Mouse (Mus musculus) CH12.LX (cell line): ENCODE results near the gene Itga4. TPM values are rescaled to one million over a fixed set of nuclear protein-coding genes. Genes with fewer than 3 reads are reported as not detected.

ENCODE experiments used
- DNase-seq: peaks from one replicate; pipeline ENCODE4 v3.0.0-alpha.2; 2013; ENCODE audit errors: extremely low read depth
- H3K27ac ChIP-seq: 2 replicates; pipeline ENCODE4 v1.5.1; 2012; ENCODE audit warnings: low read depth, mild to moderate bottlenecking, control low read depth, moderate library complexity; ENCODE audit not compliant: insufficient read depth
- H3K27me3 ChIP-seq: replicated peaks from 2 replicates; pipeline ENCODE3; 2012; ENCODE audit warnings: inconsistent platforms
- H3K36me3 ChIP-seq, 2 experiments: replicated peaks in 1 of 2; 2 replicates each; pipeline versions ENCODE3 to v1.6.1; 2012; ENCODE audit warnings: inconsistent platforms in 1 of 2, low read length in 1 of 2, mild to moderate bottlenecking in 1 of 2, mixed read lengths in 1 of 2, moderate library complexity in 1 of 2; ENCODE audit not compliant: control insufficient read depth in 1 of 2, insufficient read depth in 1 of 2
- H3K4me1 ChIP-seq, 2 experiments: 2 replicates each; pipeline ENCODE4 v1.6.1; 2012; ENCODE audit warnings: inconsistent platforms in 1 of 2, moderate library complexity in 1 of 2; ENCODE audit not compliant: insufficient read depth in 2 of 2, control insufficient read depth in 1 of 2
- H3K4me2 ChIP-seq: 2 replicates; pipeline ENCODE4 v1.6.1; 2012; ENCODE audit warnings: low read depth, mild to moderate bottlenecking, control low read depth; ENCODE audit not compliant: poor library complexity, insufficient read depth, severe bottlenecking
- H3K4me3 ChIP-seq, 3 experiments: fragments of 150-350 bp in 1 of 3; sonication (generic) in 1 of 3; replicated peaks in 1 of 3; 2 replicates each; pipeline versions ENCODE3 to v1.5.1; 2011 to 2012; ENCODE audit warnings: low read depth in 2 of 3, low read length in 2 of 3, mild to moderate bottlenecking in 2 of 3, moderate library complexity in 2 of 3, control low read depth in 1 of 3, improper control_type of control experiment in 1 of 3, inconsistent platforms in 1 of 3, mixed read lengths in 1 of 3; ENCODE audit not compliant: poor library complexity in 1 of 3
- H3K79me2 ChIP-seq: replicated peaks from 2 replicates; pipeline ENCODE4 v1.6.1; 2012; ENCODE audit warnings: mild to moderate bottlenecking, moderate library complexity; ENCODE audit not compliant: control insufficient read depth, poor library complexity, insufficient read depth, severe bottlenecking; ENCODE audit errors: extremely low read depth
- H3K9ac ChIP-seq: 2 replicates; pipeline ENCODE4 v1.6.1; 2012; ENCODE audit warnings: low read depth, mild to moderate bottlenecking, control low read depth, moderate library complexity; ENCODE audit not compliant: insufficient read depth
- H3K9me3 ChIP-seq: replicated peaks from 2 replicates; pipeline ENCODE3; 2012; ENCODE audit warnings: low read length, inconsistent platforms, mixed read lengths
- BHLHE40 ChIP-seq: IDR thresholded peaks from 2 replicates; pipeline ENCODE4 v1.6.1; 2011; ENCODE audit warnings: mild to moderate bottlenecking, low read depth, low read length, improper control_type of control experiment
- CHD1 ChIP-seq: IDR thresholded peaks from 2 replicates; pipeline ENCODE4 v1.6.1; 2012; ENCODE audit warnings: low read depth, low read length, improper control_type of control experiment, inconsistent platforms
- CHD2 ChIP-seq: IDR thresholded peaks from 2 replicates; pipeline ENCODE4 v1.6.1; 2011; ENCODE audit warnings: low read length, improper control_type of control experiment
- CTCF ChIP-seq, 2 experiments: IDR thresholded peaks in 1 of 2; conservative IDR thresholded peaks in 1 of 2; 2 replicates each; pipeline ENCODE4 v1.5.1; 2011 to 2012; ENCODE audit warnings: low read depth in 2 of 2, low read length in 2 of 2, improper control_type of control experiment in 1 of 2, inconsistent platforms in 1 of 2, mild to moderate bottlenecking in 1 of 2, moderate library complexity in 1 of 2
- E2F4 ChIP-seq: IDR thresholded peaks from 2 replicates; pipeline ENCODE4 v1.6.1; 2011; ENCODE audit warnings: low read depth, low read length, improper control_type of control experiment; ENCODE audit not compliant: insufficient replicate concordance
- ELF1 ChIP-seq: IDR thresholded peaks from 2 replicates; pipeline ENCODE4 v1.6.1; 2014; ENCODE audit warnings: low read depth, mild to moderate bottlenecking, inconsistent platforms, low read length, improper control_type of control experiment
- EP300 ChIP-seq: IDR thresholded peaks from 2 replicates; pipeline ENCODE4 v1.6.1; 2011; ENCODE audit warnings: low read length, improper control_type of control experiment
- ETS1 ChIP-seq: conservative IDR thresholded peaks from 2 replicates; pipeline ENCODE4 v1.6.1; 2012; ENCODE audit warnings: low read depth, mild to moderate bottlenecking, inconsistent platforms, low read length, improper control_type of control experiment, moderate library complexity
- GABPA ChIP-seq: IDR thresholded peaks from 2 replicates; pipeline ENCODE4 v1.6.1; 2012; ENCODE audit warnings: low read depth, low read length, improper control_type of control experiment, inconsistent platforms; ENCODE audit not compliant: insufficient replicate concordance
- HCFC1 ChIP-seq: IDR thresholded peaks from 2 replicates; pipeline ENCODE4 v1.6.1; 2012; ENCODE audit warnings: low read depth, mild to moderate bottlenecking, inconsistent platforms, low read length, improper control_type of control experiment
- JUN ChIP-seq: IDR thresholded peaks from 2 replicates; pipeline ENCODE4 v1.6.1; 2011; ENCODE audit warnings: low read depth, mild to moderate bottlenecking, low read length, improper control_type of control experiment, moderate library complexity; ENCODE audit not compliant: insufficient read depth
- JUND ChIP-seq: conservative IDR thresholded peaks from 2 replicates; pipeline ENCODE4 v1.6.1; 2011; ENCODE audit warnings: low read depth, low read length, improper control_type of control experiment
- KAT2A ChIP-seq: IDR thresholded peaks from 2 replicates; pipeline ENCODE4 v1.6.1; 2012; ENCODE audit warnings: low read length, improper control_type of control experiment, inconsistent platforms; ENCODE audit not compliant: insufficient replicate concordance
- MAFK ChIP-seq: IDR thresholded peaks from 2 replicates; pipeline ENCODE4 v1.6.1; 2011; ENCODE audit warnings: low read length, improper control_type of control experiment; ENCODE audit not compliant: insufficient replicate concordance
- MAX ChIP-seq: IDR thresholded peaks from 2 replicates; pipeline ENCODE4 v1.6.1; 2011; ENCODE audit warnings: low read length, improper control_type of control experiment
- MAZ ChIP-seq: IDR thresholded peaks from 2 replicates; pipeline ENCODE4 v1.6.1; 2012; ENCODE audit warnings: low read depth, mild to moderate bottlenecking, inconsistent platforms, low read length, improper control_type of control experiment, moderate library complexity
- MEF2A ChIP-seq: IDR thresholded peaks from 2 replicates; pipeline ENCODE4 v1.6.1; 2014; ENCODE audit warnings: low read depth, mild to moderate bottlenecking, inconsistent platforms, low read length, improper control_type of control experiment, borderline replicate concordance
- MXI1 ChIP-seq: IDR thresholded peaks from 2 replicates; pipeline ENCODE4 v1.6.1; 2011; ENCODE audit warnings: mild to moderate bottlenecking, low read depth, low read length, improper control_type of control experiment
- MYC ChIP-seq: IDR thresholded peaks from 2 replicates; pipeline ENCODE4 v1.6.1; 2011; ENCODE audit warnings: low read depth, mild to moderate bottlenecking, improper control_type of control experiment, low read length
- NELFE ChIP-seq: IDR thresholded peaks from 2 replicates; pipeline ENCODE4 v1.6.1; 2011; ENCODE audit warnings: low read depth, low read length, improper control_type of control experiment
- NRF1 ChIP-seq: IDR thresholded peaks from 2 replicates; pipeline ENCODE4 v1.6.1; 2014; ENCODE audit warnings: low read depth, mild to moderate bottlenecking, inconsistent platforms, low read length, improper control_type of control experiment, moderate library complexity
- PAX5 ChIP-seq: IDR thresholded peaks from 2 replicates; pipeline ENCODE4 v1.6.1; 2012; ENCODE audit warnings: low read length, inconsistent platforms, mixed read lengths
- POLR2A ChIP-seq: IDR thresholded peaks from 2 replicates; pipeline ENCODE4 v1.6.1; 2011; ENCODE audit warnings: low read depth, mild to moderate bottlenecking, improper control_type of control experiment, low read length
- POLR2AphosphoS2 ChIP-seq: IDR thresholded peaks from 2 replicates; pipeline ENCODE4 v1.6.1; 2011; ENCODE audit warnings: low read depth, low read length, improper control_type of control experiment
- RAD21 ChIP-seq: IDR thresholded peaks from 2 replicates; pipeline ENCODE4 v1.6.1; 2011; ENCODE audit warnings: low read depth, mild to moderate bottlenecking, low read length, improper control_type of control experiment, moderate library complexity
- RCOR1 ChIP-seq: conservative IDR thresholded peaks from 2 replicates; pipeline ENCODE4 v1.6.1; 2012; ENCODE audit warnings: low read depth, mild to moderate bottlenecking, inconsistent platforms, low read length, improper control_type of control experiment
- SMC3 ChIP-seq: IDR thresholded peaks from 2 replicates; pipeline ENCODE4 v1.6.1; 2011; ENCODE audit warnings: low read depth, low read length, improper control_type of control experiment
- TBP ChIP-seq: conservative IDR thresholded peaks from 2 replicates; pipeline ENCODE4 v1.6.1; 2011; ENCODE audit warnings: low read depth, low read length, improper control_type of control experiment
- TCF12 ChIP-seq: IDR thresholded peaks from 2 replicates; pipeline ENCODE4 v1.6.1; 2014; ENCODE audit warnings: low read depth, mild to moderate bottlenecking, inconsistent platforms, low read length, improper control_type of control experiment
- UBTF ChIP-seq: IDR thresholded peaks from 2 replicates; pipeline ENCODE4 v1.6.1; 2012; ENCODE audit warnings: low read depth, mild to moderate bottlenecking, inconsistent platforms, low read length, improper control_type of control experiment, moderate library complexity
- USF1 ChIP-seq: IDR thresholded peaks from 2 replicates; pipeline ENCODE4 v1.6.1; 2014; ENCODE audit warnings: low read depth, mild to moderate bottlenecking, inconsistent platforms, low read length, improper control_type of control experiment
- USF2 ChIP-seq: conservative IDR thresholded peaks from 2 replicates; pipeline ENCODE4 v1.6.1; 2011; ENCODE audit warnings: low read depth, low read length, improper control_type of control experiment
- ZC3H11A ChIP-seq: IDR thresholded peaks from 2 replicates; pipeline ENCODE4 v1.6.1; 2012; ENCODE audit warnings: low read depth, mild to moderate bottlenecking, inconsistent platforms, low read length, improper control_type of control experiment
- ZKSCAN1 ChIP-seq: IDR thresholded peaks from 2 replicates; pipeline ENCODE4 v1.6.1; 2012; ENCODE audit warnings: low read depth, inconsistent platforms, low read length, improper control_type of control experiment, borderline replicate concordance
- ZMIZ1 ChIP-seq: IDR thresholded peaks from 2 replicates; pipeline ENCODE4 v1.6.1; 2012; ENCODE audit warnings: low read depth, mild to moderate bottlenecking, inconsistent platforms, low read length, improper control_type of control experiment
- ZNF384 ChIP-seq: IDR thresholded peaks from 2 replicates; pipeline ENCODE4 v1.6.1; 2012; ENCODE audit warnings: low read depth, low read length, improper control_type of control experiment, inconsistent platforms
- dilution Hi-C: fragments of 300-500 bp; cut with MboI; formaldehyde crosslinking; loops from 2 replicates; pipeline ENCODE4 v1.14.3; 2020; ENCODE audit warnings: low sequenced_read_pairs; ENCODE audit not compliant: extremely low pct_unique_long_range_greater_than_20kb, extremely low pct_ligation_motif_present
- in situ Hi-C: fragments of 300-500 bp; cut with MboI; formaldehyde crosslinking; loops from 3 replicates; pipeline ENCODE4 v1.14.3; 2019; ENCODE audit warnings: low sequenced_read_pairs, low pct_ligation_motif_present, low pct_unique_long_range_greater_than_20kb, mixed read lengths
- polyA plus RNA-seq: library from polyadenylated mRNA; unstranded; fragments of >175 nt; gene quantifications from 2 replicates; pipeline ENCODE4 v1.2.1, GENCODE M21; 2012; ENCODE audit warnings: low read depth; ENCODE audit not compliant: insufficient read length
- total RNA-seq, 2 experiments: library from RNA; depleted of rRNA; stranded (reverse); fragments of 300-350 nt in 1 of 2; fragments of >200 nt in 1 of 2; gene quantifications; 2 replicates each; pipeline ENCODE4 v1.2.3; 2012 to 2014

The Itga4 gene
- total RNA-seq (2012; rRNA removed) = 79.3 and 80.0 TPM in 2 replicates
- 54.3 and 55.7 TPM in 2 replicates for total RNA-seq (2014; rRNA removed)
- polyA plus RNA-seq = 44.7 and 51.2 TPM in 2 replicates

DNA sequence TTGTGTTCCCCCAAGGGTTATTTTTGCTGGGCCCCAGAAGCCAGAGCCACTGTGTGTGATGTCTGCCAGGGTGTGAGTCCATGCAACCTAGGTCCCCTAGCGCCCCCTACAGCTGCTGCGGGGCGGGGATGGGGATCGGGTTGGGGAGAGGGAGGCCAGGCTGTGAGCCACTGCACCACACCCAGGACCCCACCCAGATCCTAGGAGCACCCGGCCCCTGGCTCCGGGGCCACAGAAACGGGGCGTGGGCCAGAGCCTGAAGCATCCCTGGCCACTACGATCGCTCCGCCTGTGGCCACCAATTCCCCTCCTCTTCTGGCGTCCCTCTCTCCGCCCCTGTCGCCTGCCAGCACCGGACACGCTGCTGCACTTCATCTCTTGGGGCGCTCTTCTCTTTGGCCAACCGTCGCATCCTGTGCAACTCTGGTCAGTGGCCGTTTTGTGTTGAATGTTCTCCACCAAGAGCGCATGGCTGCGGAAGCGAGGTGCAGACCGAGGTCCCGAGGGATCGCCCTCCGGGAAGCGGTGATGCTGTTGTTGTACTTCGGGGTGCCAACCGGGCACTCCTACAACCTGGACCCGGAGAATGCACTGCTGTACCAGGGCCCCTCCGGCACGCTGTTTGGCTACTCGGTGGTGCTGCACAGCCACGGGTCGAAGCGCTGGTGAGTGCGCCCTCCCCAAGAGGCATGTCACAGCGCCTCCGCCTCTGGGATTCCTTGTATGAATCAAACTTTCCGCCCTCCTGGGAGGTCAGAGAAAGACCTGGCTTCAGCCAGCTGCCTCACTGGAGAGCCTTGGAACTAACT lies at the start of gene Itga4:
Gene Itga4 (plus strand): TSS at position 235 of the 809 bp plus-strand sequence.
- peak; percentile 97 for DNase-seq
- Histone ChIP-seq H3K9me3 (no peaks in the 10 kb centered on the region), H3K79me2 (peaks cover 42% of the 10 kb centered on the region), H3K9ac (peak within 1 kb of the TSS; percentile 93), H3K4me3 (peak within 1 kb of the TSS; percentile 73 to 98 (median 88)), H3K36me3 (no peaks in the 10 kb centered on the region), H3K4me2 (peak within 1 kb of the TSS; percentile 92), H3K27ac (peak within 1 kb of the TSS; percentile 97), H3K27me3 (no peaks in the 10 kb centered on the region), H3K4me1 (peaks cover 6 to 43% of the 10 kb centered on the region in 2 experiments)
- in situ Hi-C loops = loop anchor here (5.0 kb wide), 3 partner anchors 118 to 293 kb away; no protein-coding TSS in a partner anchor
- dilution Hi-C loops = no loop called here
- TF ChIP-seq EP300 (peak; percentile 48; the same call in 1 of the 2 replicates), TBP (peak; percentile 36; the same call in 1 of the 2 replicates), CTCF (conservative IDR thresholded peaks at IDR 0.05 in 1 of 2, IDR thresholded peaks at IDR 0.05 in 1 of 2; ENCODE audit: low read depth in 2 of 2, low read length in 2 of 2) (peak; percentile 12 to 73; a peak in 2 of 4 replicates), TCF12 (peak; percentile 21), RAD21 (peak; percentile 86), ZMIZ1 (peak; percentile 83), BHLHE40 (peak; percentile 13; the same call in 1 of the 2 replicates), USF1 (no peak), KAT2A (peak; percentile 29; the same call in 1 of the 2 replicates), MEF2A (peak; percentile 95; the same call in 1 of the 2 replicates), MYC (peak; percentile 59; the same call in 1 of the 2 replicates), MAFK (no peak), GABPA (no peak), USF2 (no peak), MAX (peak; percentile 73), RCOR1 (no peak; the same call in 1 of the 2 replicates), CHD1 (peak; percentile 56), SMC3 (peak; percentile 72), MXI1 (peak; percentile 26), ZC3H11A (peak; percentile 41; the same call in 1 of the 2 replicates), MAZ (peak; percentile 90; the same call in 1 of the 2 replicates), ZNF384 (peak; percentile 7; the same call in 1 of the 2 replicates), ETS1 (peak; percentile 67), NRF1 (peak; percentile 29; the same call in 1 of the 2 replicates), CHD2 (peak; percentile 34; the same call in 1 of the 2 replicates), JUN (peak; percentile 51; the same call in 1 of the 2 replicates), JUND (peak; percentile 63; the same call in 1 of the 2 replicates), POLR2A (peak; percentile 54; the same call in 1 of the 2 replicates), ZKSCAN1 (no peak), HCFC1 (peak; percentile 44; the same call in 1 of the 2 replicates), UBTF (peak; percentile 88; the same call in 1 of the 2 replicates), NELFE (no peak; the same call in 1 of the 2 replicates), PAX5 (no peak), E2F4 (no peak), POLR2AphosphoS2 (no peak), ELF1 (0 out of 2 replicates have a peak, but pooled peaks have one; percentile 26)
